Mouse (Mus musculus) neural tube, embryonic 12.5 days (tissue): Measurements from ENCODE around the gene Rpl34. TPM values are rescaled to one million over a fixed set of nuclear protein-coding genes. Genes with fewer than 3 reads are reported as not detected.

ENCODE experiments used
- ATAC-seq: fragments of 200-750 bp; cut with Nextera tagmentation; 2 replicates; pipeline ENCODE4 v1.8.0; 2017; ENCODE audit warnings: low read depth, mild to moderate bottlenecking, moderate TSS enrichment, moderate library complexity; ENCODE audit not compliant: low FRiP score
- H3K27ac ChIP-seq: fragments of 300-500 bp; sonication (generic); 2 replicates; pipeline ENCODE4 v1.5.1; 2016
- H3K27me3 ChIP-seq: fragments of 300-500 bp; sonication (generic); replicated peaks from 2 replicates; pipeline ENCODE4 v1.6.1; 2016; ENCODE audit warnings: mild to moderate bottlenecking
- H3K36me3 ChIP-seq: fragments of 300-500 bp; sonication (generic); 2 replicates; pipeline ENCODE4 v1.6.1; 2016; ENCODE audit warnings: mild to moderate bottlenecking
- H3K4me1 ChIP-seq: fragments of 300-500 bp; sonication (generic); 2 replicates; pipeline ENCODE4 v1.6.1; 2016
- H3K4me2 ChIP-seq: fragments of 300-500 bp; sonication (generic); replicated peaks from 2 replicates; pipeline ENCODE4 v1.6.1; 2016; ENCODE audit warnings: mild to moderate bottlenecking
- H3K4me3 ChIP-seq: fragments of 300-500 bp; sonication (generic); 2 replicates; pipeline ENCODE4 v1.5.1; 2016
- H3K9ac ChIP-seq: fragments of 300-500 bp; sonication (generic); 2 replicates; pipeline ENCODE4 v1.6.1; 2016; ENCODE audit warnings: mild to moderate bottlenecking
- H3K9me3 ChIP-seq: fragments of 300-500 bp; sonication (generic); 2 replicates; pipeline ENCODE4 v1.6.1; 2016; ENCODE audit warnings: mild to moderate bottlenecking
- WGBS: fragments of 180-500 bp; shearing (Covaris S2); methylation state at CpG from one replicate; pipeline ENCODE4 v1.1.7; 2016; 5-methylcytosine and 5-hydroxymethylcytosine counted together
- polyA plus RNA-seq: library from polyadenylated mRNA; unstranded; fragments of >200 nt; fragmentation: Nextera tagmentation; extraction: Ambion mirVana; gene quantifications from 2 replicates; pipeline ENCODE4 v1.2.1, GENCODE M21; 2016

Rpl34 gene
- polyA plus RNA-seq, 1 experiment from 2014 or later: 604 TPM

GRCm38 (mm10) chr3:130684276-130685013, 45.8 kb downstream of the Rpl34 start:
- no peak for ATAC-seq
- H3K4me1 ChIP-seq: no peaks in the 10 kb centered on the region
- 86% methylated on average over 9 of the region's 9 CpGs for whole genome bisulfite sequencing
- H3K36me3 ChIP-seq: no peaks in the 10 kb centered on the region
- no peaks in the 10 kb centered on the region for H3K9me3 ChIP-seq
- H3K27ac ChIP-seq: no peak overlapping the region
- no peaks in the 10 kb centered on the region for H3K27me3 ChIP-seq
- H3K4me3 ChIP-seq: no peak overlapping the region
- no peak overlapping the region for H3K4me2 ChIP-seq
- no peak overlapping the region for H3K9ac ChIP-seq

- ATAC-seq: no peak
These were observed 46.4 kb downstream of the Rpl34 start for GRCm38 (mm10) chr3:130683836-130684235.

GRCm38 (mm10) chr3:130682183-130682582, 48.0 kb downstream of the Rpl34 start:
- Histone ChIP-seq H3K27me3 (no peaks in the 10 kb centered on the region), H3K4me2 (no peak overlapping the region), H3K9me3 (no peaks in the 10 kb centered on the region), H3K27ac (no peak overlapping the region), H3K9ac (no peak overlapping the region), H3K36me3 (no peaks in the 10 kb centered on the region), H3K4me1 (no peaks in the 10 kb centered on the region), H3K4me3 (no peak overlapping the region)
- 93% methylated on average over 9 of the region's 9 CpGs for WGBS
- no peak for ATAC-seq

More at GRCm38 (mm10) chr3:130683836-130684235, 46.4 kb downstream of the Rpl34 start:
- 80% methylated on average over 8 of the region's 8 CpGs for WGBS
- no peaks in the 10 kb centered on the region for H3K36me3 ChIP-seq
- no peaks in the 10 kb centered on the region for H3K9me3 ChIP-seq
- H3K9ac ChIP-seq: no peak overlapping the region
- H3K4me1 ChIP-seq: no peaks in the 10 kb centered on the region
- H3K27me3 ChIP-seq: no peaks in the 10 kb centered on the region
- no peak overlapping the region for H3K4me3 ChIP-seq
- no peak overlapping the region for H3K27ac ChIP-seq
- H3K4me2 ChIP-seq: no peak overlapping the region

- no peak for ATAC-seq
- Histone ChIP-seq H3K36me3 (no peaks in the 10 kb centered on the region), H3K9me3 (no peaks in the 10 kb centered on the region), H3K4me2 (no peak overlapping the region), H3K27me3 (no peaks in the 10 kb centered on the region), H3K4me3 (no peak overlapping the region), H3K27ac (no peak overlapping the region), H3K9ac (no peak overlapping the region), H3K4me1 (no peaks in the 10 kb centered on the region)
- 83% methylated on average over 2 of the region's 2 CpGs for WGBS
These were observed 49.0 kb downstream of the Rpl34 start for GRCm38 (mm10) chr3:130681226-130681625.

- Histone ChIP-seq H3K9ac (no peak overlapping the region), H3K4me3 (no peak overlapping the region), H3K36me3 (no peaks in the 10 kb centered on the region), H3K9me3 (no peaks in the 10 kb centered on the region), H3K27ac (no peak overlapping the region), H3K27me3 (no peaks in the 10 kb centered on the region), H3K4me2 (no peak overlapping the region), H3K4me1 (no peaks in the 10 kb centered on the region)
- ATAC-seq: no peak
- WGBS: 93% methylated on average over 19 of the region's 19 CpGs
These were observed 52.3 kb downstream of the Rpl34 start for GRCm38 (mm10) chr3:130677671-130678460.

Other genes starting within 250 kb of the Rpl34 start
- 0.08 TPM in 1 of 2 replicates, not detected in the other for gene Etnppl, start 113.0 kb downstream of the Rpl34 start, polyA plus RNA-seq
- gene Ostc, start 21.0 kb downstream of the Rpl34 start, polyA plus RNA-seq: 253 and 265 TPM in 2 replicates